Mouse (Mus musculus): ENCODE measurements at regions not wholly inside any gene's neighbourhood (a gene's known extent, or its start where the extent isn't known, plus 50 kb on each side); places are given as distances from the start of the nearest gene placed in this dataset.

DNA sequence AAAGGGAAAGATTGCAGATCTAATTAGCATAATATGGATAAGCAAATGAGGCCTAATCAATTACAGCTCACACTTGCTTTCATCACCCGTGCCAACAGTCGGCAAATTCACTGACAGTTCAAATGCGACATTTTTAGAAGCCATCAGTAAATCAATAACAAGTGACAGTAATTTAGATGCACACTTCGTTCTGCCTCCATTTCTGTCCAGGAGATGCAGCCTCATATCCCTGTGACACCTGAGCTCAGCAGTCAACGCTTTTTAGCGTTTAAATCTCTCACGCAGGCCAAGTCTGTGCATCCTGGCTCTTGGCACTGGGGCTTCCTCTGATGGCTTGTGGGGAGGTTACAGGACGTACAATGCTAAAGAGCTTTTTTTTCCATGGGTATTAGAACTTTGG lies 218.0 kb downstream of the Nuf2 start:
- TF ChIP-seq CTCF (conservative IDR thresholded peaks at IDR 0.05; ENCODE audit: low read length), result no peak
- TF ChIP-seq POU5F1 (IDR thresholded peaks at IDR 0.05; ENCODE audit: borderline replicate concordance, low read length), result no peak
- TF ChIP-seq NANOG (IDR thresholded peaks at IDR 0.05; ENCODE audit: borderline replicate concordance, low read length), result no peak

Data from E14TG2a.4 (cell line).